Mouse (Mus musculus): Measurements from ENCODE around the gene Eif4a2. TPM values are rescaled to one million over a fixed set of nuclear protein-coding genes. Genes with fewer than 3 reads are reported as not detected.

The Eif4a2 gene
- total and polyA plus RNA-seq, 2 experiments from 2014 or later, result 97.3 to 270 TPM

DNA sequence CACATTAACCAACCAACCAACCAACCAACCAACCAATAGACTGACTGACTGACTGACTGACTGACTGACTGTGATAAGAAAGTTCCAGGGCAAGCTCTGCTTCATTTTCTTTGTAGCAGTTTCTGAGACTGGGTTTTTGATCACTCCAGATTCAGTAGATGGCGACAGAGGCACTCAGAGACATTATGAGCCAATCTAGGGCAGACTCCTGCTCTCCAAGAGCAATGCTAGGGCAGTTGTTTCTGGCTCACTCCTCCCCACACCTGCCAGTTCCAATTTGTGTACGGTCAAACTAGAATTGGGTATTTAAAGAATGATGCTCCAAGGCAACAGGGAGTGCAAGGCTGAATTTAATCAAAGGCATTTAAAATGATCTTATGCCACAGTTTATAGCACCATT, 44.2 kb downstream of the Eif4a2 start:
- DNase-seq (ENCODE audit: low spot score), result peak; percentile 51
- H3K4me3 ChIP-seq (ENCODE audit: low read depth, low read length), result no peak overlapping the region
- peak; percentile 70 for ATAC-seq (ENCODE audit: insufficient read depth, low read depth)
- no peaks in the 10 kb centered on the region for H3K27me3 ChIP-seq (ENCODE audit: control insufficient read depth, insufficient read depth, low read length)
- H3K27ac ChIP-seq (ENCODE audit: low read depth), result no peak overlapping the region
- no peaks in the 10 kb centered on the region for H3K9me3 ChIP-seq (replicated peaks; ENCODE audit: control insufficient read depth, low read length)
- H3K4me1 ChIP-seq (ENCODE audit: control insufficient read depth, insufficient read depth), result no peaks in the 10 kb centered on the region
- TF ChIP-seq EP300 (IDR thresholded peaks at IDR 0.05; ENCODE audit: low read depth) (no peak), CTCF (IDR thresholded peaks at IDR 0.05; ENCODE audit: low read depth) (peak; percentile 72)
- H3K9ac ChIP-seq (replicated peaks; ENCODE audit: low read depth, low read length), result no peak overlapping the region
- H3K4me2 ChIP-seq (ENCODE audit: low read depth, low read length), result no peak overlapping the region
- 5% methylated on average over 2 of the region's 2 CpGs for WGBS
- H3K36me3 ChIP-seq (replicated peaks; ENCODE audit: control insufficient read depth, insufficient read depth, low read length), result no peaks in the 10 kb centered on the region

DNA sequence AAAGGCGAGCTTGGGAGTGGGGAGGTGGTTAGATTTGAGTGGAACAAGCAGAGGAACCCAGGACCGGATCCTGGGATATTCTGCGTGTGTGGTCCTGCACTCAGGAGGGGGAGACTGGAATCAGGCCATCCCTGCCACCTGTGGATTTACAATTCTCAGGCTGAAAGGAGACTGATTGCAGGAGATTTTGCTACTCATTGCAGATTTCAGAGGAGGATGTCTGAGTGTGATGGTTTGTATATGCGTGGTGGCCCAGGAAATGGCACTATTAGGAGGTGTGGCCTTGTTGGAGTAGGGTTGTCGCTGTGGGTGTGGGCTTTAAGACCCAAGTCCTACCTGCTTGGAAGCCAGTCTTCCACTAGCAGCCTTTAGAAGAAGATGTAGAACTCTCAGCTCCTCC, 47.0 kb downstream of the Eif4a2 start:
- WGBS, result 83% methylated on average over 5 of the region's 5 CpGs
- ATAC-seq (ENCODE audit: insufficient read depth, low read depth) (no peak), DNase-seq (ENCODE audit: low spot score) (no peak)
- no peaks in the 10 kb centered on the region for H3K27me3 ChIP-seq (ENCODE audit: control insufficient read depth, insufficient read depth, low read length)
- no peaks in the 10 kb centered on the region for H3K9me3 ChIP-seq (replicated peaks; ENCODE audit: control insufficient read depth, low read length)
- H3K9ac ChIP-seq (replicated peaks; ENCODE audit: low read depth, low read length), result no peak overlapping the region
- H3K4me2 ChIP-seq (ENCODE audit: low read depth, low read length), result no peak overlapping the region
- no peak overlapping the region for H3K27ac ChIP-seq (ENCODE audit: low read depth)
- peaks cover 4% of the 10 kb centered on the region; the same call in 1 of the 2 replicates for H3K4me1 ChIP-seq (ENCODE audit: control insufficient read depth, insufficient read depth)
- H3K4me3 ChIP-seq (ENCODE audit: low read depth, low read length), result no peak overlapping the region
- H3K36me3 ChIP-seq (replicated peaks; ENCODE audit: control insufficient read depth, insufficient read depth, low read length), result no peaks in the 10 kb centered on the region
- no peak for TF ChIP-seq EP300 (IDR thresholded peaks at IDR 0.05; ENCODE audit: low read depth)
- TF ChIP-seq CTCF (IDR thresholded peaks at IDR 0.05; ENCODE audit: low read depth), result no peak

DNA sequence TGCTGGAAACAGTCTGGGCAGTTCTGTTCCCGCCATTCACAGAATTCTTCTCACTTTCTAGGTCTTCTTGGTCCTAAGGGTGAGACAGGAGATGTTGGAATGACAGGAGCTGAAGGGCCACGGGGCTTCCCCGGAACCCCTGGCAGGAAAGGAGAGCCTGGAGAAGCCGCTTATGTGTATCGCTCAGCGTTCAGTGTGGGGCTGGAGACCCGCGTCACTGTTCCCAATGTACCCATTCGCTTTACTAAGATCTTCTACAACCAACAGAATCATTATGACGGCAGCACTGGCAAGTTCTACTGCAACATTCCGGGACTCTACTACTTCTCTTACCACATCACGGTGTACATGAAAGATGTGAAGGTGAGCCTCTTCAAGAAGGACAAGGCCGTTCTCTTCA, 49.8 kb downstream of the Eif4a2 start:
- DNase-seq (ENCODE audit: low spot score) (no peak), ATAC-seq (ENCODE audit: insufficient read depth, low read depth) (no peak)
- H3K4me1 ChIP-seq (ENCODE audit: control insufficient read depth, insufficient read depth), result peaks cover 7% of the 10 kb centered on the region; the same call in 1 of the 2 replicates
- H3K4me3 ChIP-seq (ENCODE audit: low read depth, low read length), result no peak overlapping the region
- H3K9me3 ChIP-seq (replicated peaks; ENCODE audit: control insufficient read depth, low read length), result no peaks in the 10 kb centered on the region
- no peak for TF ChIP-seq EP300 (IDR thresholded peaks at IDR 0.05; ENCODE audit: low read depth)
- no peak for TF ChIP-seq CTCF (IDR thresholded peaks at IDR 0.05; ENCODE audit: low read depth)
- H3K9ac ChIP-seq (replicated peaks; ENCODE audit: low read depth, low read length), result no peak overlapping the region
- H3K36me3 ChIP-seq (replicated peaks; ENCODE audit: control insufficient read depth, insufficient read depth, low read length), result no peaks in the 10 kb centered on the region
- WGBS, result 93% methylated on average over 13 of the region's 13 CpGs
- no peak overlapping the region for H3K4me2 ChIP-seq (ENCODE audit: low read depth, low read length)
- H3K27ac ChIP-seq (ENCODE audit: low read depth), result no peak overlapping the region
- H3K27me3 ChIP-seq (ENCODE audit: control insufficient read depth, insufficient read depth, low read length), result no peaks in the 10 kb centered on the region

DNA sequence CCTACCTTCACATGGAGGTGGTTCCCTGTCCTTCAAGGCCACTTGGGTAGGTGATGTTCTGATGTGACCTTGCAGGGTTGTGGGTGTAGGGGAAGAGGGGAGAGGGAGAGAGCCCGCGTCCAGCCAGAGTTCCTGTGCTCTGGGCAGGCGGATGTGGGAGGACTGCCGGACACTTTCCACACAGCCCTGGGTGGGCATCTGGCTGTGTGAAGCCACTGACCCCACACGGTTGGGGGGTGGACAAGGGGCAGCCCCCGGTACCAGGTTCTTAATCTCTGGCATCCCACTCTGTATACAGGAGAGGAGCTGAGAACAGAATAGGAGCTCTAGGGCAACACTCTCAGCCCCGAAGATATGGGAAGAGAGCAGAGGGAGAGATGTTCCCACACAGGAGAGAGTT, 51.0 kb downstream of the Eif4a2 start:
- peaks cover 7% of the 10 kb centered on the region; the same call in 1 of the 2 replicates for H3K4me1 ChIP-seq (ENCODE audit: control insufficient read depth, insufficient read depth)
- H3K9me3 ChIP-seq (replicated peaks; ENCODE audit: control insufficient read depth, low read length), result no peaks in the 10 kb centered on the region
- H3K4me2 ChIP-seq (ENCODE audit: low read depth, low read length), result no peak overlapping the region
- no peaks in the 10 kb centered on the region for H3K36me3 ChIP-seq (replicated peaks; ENCODE audit: control insufficient read depth, insufficient read depth, low read length)
- ATAC-seq (ENCODE audit: insufficient read depth, low read depth) (no peak), DNase-seq (ENCODE audit: low spot score) (no peak)
- no peak for TF ChIP-seq CTCF (IDR thresholded peaks at IDR 0.05; ENCODE audit: low read depth)
- H3K27ac ChIP-seq (ENCODE audit: low read depth), result no peak overlapping the region
- H3K9ac ChIP-seq (replicated peaks; ENCODE audit: low read depth, low read length), result no peak overlapping the region
- no peak overlapping the region for H3K4me3 ChIP-seq (ENCODE audit: low read depth, low read length)
- H3K27me3 ChIP-seq (ENCODE audit: control insufficient read depth, insufficient read depth, low read length), result no peaks in the 10 kb centered on the region
- 81% methylated on average over 7 of the region's 7 CpGs for WGBS

DNA sequence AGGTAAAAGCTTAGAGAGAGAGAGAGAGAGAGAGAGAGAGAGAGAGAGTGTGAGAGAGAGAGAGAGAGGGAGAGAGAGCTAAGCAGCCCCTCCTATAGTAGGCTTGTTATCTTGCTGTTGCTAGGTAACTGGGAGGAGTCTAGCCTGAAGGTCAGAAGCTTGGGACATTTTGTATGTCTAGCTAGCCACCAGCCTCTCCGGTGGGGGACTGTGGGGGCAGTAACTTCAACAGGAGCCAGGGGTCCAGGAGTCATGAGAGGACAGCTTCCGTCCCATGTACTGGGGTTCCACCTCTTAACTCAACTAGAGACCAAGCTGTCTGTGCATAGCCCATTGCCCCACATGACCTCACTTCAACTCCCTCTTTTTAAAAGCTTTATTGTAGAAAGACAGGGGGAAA, 51.7 kb downstream of the Eif4a2 start:
- TF ChIP-seq EP300 (IDR thresholded peaks at IDR 0.05; ENCODE audit: low read depth), result no peak
- no peak for TF ChIP-seq CTCF (IDR thresholded peaks at IDR 0.05; ENCODE audit: low read depth)
- no peak for DNase-seq (ENCODE audit: low spot score)
- Histone ChIP-seq H3K36me3 (replicated peaks; ENCODE audit: control insufficient read depth, insufficient read depth, low read length) (no peaks in the 10 kb centered on the region), H3K4me1 (ENCODE audit: control insufficient read depth, insufficient read depth) (peaks cover 7% of the 10 kb centered on the region; the same call in 1 of the 2 replicates), H3K4me2 (ENCODE audit: low read depth, low read length) (no peak overlapping the region), H3K27ac (ENCODE audit: low read depth) (no peak overlapping the region), H3K9ac (replicated peaks; ENCODE audit: low read depth, low read length) (no peak overlapping the region), H3K4me3 (ENCODE audit: low read depth, low read length) (no peak overlapping the region), H3K9me3 (replicated peaks; ENCODE audit: control insufficient read depth, low read length) (no peaks in the 10 kb centered on the region), H3K27me3 (ENCODE audit: control insufficient read depth, insufficient read depth, low read length) (no peaks in the 10 kb centered on the region)
- ATAC-seq (ENCODE audit: insufficient read depth, low read depth), result peak; percentile 77
- WGBS, result 31% methylated on average over 2 of the region's 2 CpGs

DNA sequence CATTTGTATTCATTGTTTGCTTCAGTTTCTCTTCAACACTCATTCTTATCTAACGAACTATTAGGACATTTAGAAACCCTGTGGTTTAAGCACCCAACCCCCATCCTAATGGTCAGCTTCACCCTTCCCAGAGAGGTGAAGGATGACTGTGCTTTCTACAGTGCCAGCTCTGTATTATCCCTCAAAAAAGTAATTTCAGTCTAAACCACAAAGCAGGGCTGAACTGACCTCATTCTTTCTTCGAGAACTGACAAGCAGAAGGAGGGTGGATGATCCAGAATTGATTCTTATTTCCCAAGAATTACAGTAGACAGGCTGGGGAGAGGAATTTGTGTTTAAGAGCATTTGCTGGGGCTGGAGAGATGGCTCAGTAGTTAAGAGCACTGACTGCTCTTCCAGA, 52.5 kb downstream of the Eif4a2 start:
- 65% methylated on average over 2 of the region's 2 CpGs for WGBS
- H3K4me2 ChIP-seq (ENCODE audit: low read depth, low read length), result no peak overlapping the region
- H3K4me3 ChIP-seq (ENCODE audit: low read depth, low read length), result no peak overlapping the region
- DNase-seq (ENCODE audit: low spot score) (no peak), ATAC-seq (ENCODE audit: insufficient read depth, low read depth) (no peak)
- no peak overlapping the region for H3K9ac ChIP-seq (replicated peaks; ENCODE audit: low read depth, low read length)
- peaks cover 7% of the 10 kb centered on the region; the same call in 1 of the 2 replicates for H3K4me1 ChIP-seq (ENCODE audit: control insufficient read depth, insufficient read depth)
- H3K9me3 ChIP-seq (replicated peaks; ENCODE audit: control insufficient read depth, low read length), result no peaks in the 10 kb centered on the region
- H3K27ac ChIP-seq (ENCODE audit: low read depth), result no peak overlapping the region
- no peaks in the 10 kb centered on the region for H3K27me3 ChIP-seq (ENCODE audit: control insufficient read depth, insufficient read depth, low read length)
- no peaks in the 10 kb centered on the region for H3K36me3 ChIP-seq (replicated peaks; ENCODE audit: control insufficient read depth, insufficient read depth, low read length)
- TF ChIP-seq CTCF (IDR thresholded peaks at IDR 0.05; ENCODE audit: low read depth) (no peak), EP300 (IDR thresholded peaks at IDR 0.05; ENCODE audit: low read depth) (no peak)

Data from heart, postnatal 0 days (tissue).